ENCODE assay signal across 9 mouse cellular contexts in genomic region chr7:128236426-128236825, GRCm38 (mm10). TPM values are rescaled to one million over a fixed set of nuclear protein-coding genes. Genes with fewer than 3 reads are reported as not detected.
DNase-seq lines count a peak whose midpoint lies in the region; ATAC-seq and TF ChIP-seq lines count a peak whose summit lies in the region.
"Had no signal": no experiment of that assay in that cellular context is flagged by ENCODE, and none has a peak within 500 bp of the region (broad histone marks: within the 10 kb centered on the region; RNA-seq: fewer than 3 reads in every experiment).

No protein-coding gene starts in this region.

- DNase-seq in heart, adult 9 months (ENCODE audit: low spot score in 2 of 2) = no peak
- DNase-seq in forebrain, postnatal 0 days = no peak
- no peak for DNase-seq in midbrain, embryonic 11.5 days (ENCODE audit: low spot score, missing footprints)
- no peak for DNase-seq in embryo, embryonic 10.5 days (ENCODE audit: low spot score)
- DNase-seq in layer of hippocampus, adult 9-11 months = no peak
- no peak for DNase-seq in adrenal gland, postnatal 14 days

- H3K27me3 ChIP-seq in heart, embryonic 11.5 days (ENCODE audit: control insufficient read depth, insufficient read depth, low read length) = no peaks in the 10 kb centered on the region
- 0 out of 2 replicates have a peak, but pooled peaks cover 4% of the 10 kb centered on the region for H3K27me3 ChIP-seq in E14TG2a.4 (ENCODE audit: insufficient read depth, low read length)
- H3K27me3 ChIP-seq in forebrain, postnatal 0 days (ENCODE audit: insufficient read depth, low read length) = no peaks in the 10 kb centered on the region
- no peaks in the 10 kb centered on the region for H3K27me3 ChIP-seq in midbrain, embryonic 11.5 days (ENCODE audit: control insufficient read depth, insufficient read depth, low read length)

- H3K4me3 ChIP-seq in heart, embryonic 11.5 days (ENCODE audit: low read depth, low read length) = peak overlapping the region; percentile 76; the same call in 1 of the 2 replicates
- peak overlapping the region; percentile 95 for H3K4me3 ChIP-seq in E14TG2a.4 (replicated peaks; ENCODE audit: low read length)
- H3K4me3 ChIP-seq in forebrain, postnatal 0 days (ENCODE audit: low read depth, low read length) = no peak overlapping the region
- no peak overlapping the region for H3K4me3 ChIP-seq in midbrain, embryonic 11.5 days (ENCODE audit: low read depth, low read length)

- no peak for TF ChIP-seq CTCF in E14TG2a.4 (conservative IDR thresholded peaks at IDR 0.05; ENCODE audit: low read length)
- no peak for TF ChIP-seq CTCF in forebrain, postnatal 0 days (IDR thresholded peaks at IDR 0.05; ENCODE audit: low read depth)

- H3K4me1 ChIP-seq in heart, embryonic 11.5 days (ENCODE audit: control insufficient read depth, insufficient read depth, low read length) = peaks cover 10% of the 10 kb centered on the region
- peaks cover 32% of the 10 kb centered on the region for H3K4me1 ChIP-seq in E14TG2a.4 (replicated peaks; ENCODE audit: low read depth, low read length)
- no peaks in the 10 kb centered on the region; the same call in 1 of the 2 replicates for H3K4me1 ChIP-seq in forebrain, postnatal 0 days (ENCODE audit: insufficient read depth)
- 0 out of 2 replicates have a peak, but pooled peaks cover 3% of the 10 kb centered on the region for H3K4me1 ChIP-seq in midbrain, embryonic 11.5 days (ENCODE audit: control insufficient read depth, insufficient read depth, low read length)

- no peaks in the 10 kb centered on the region for H3K9me3 ChIP-seq in heart, embryonic 11.5 days (replicated peaks; ENCODE audit: control insufficient read depth, low read length)
- H3K9me3 ChIP-seq in E14TG2a.4 (ENCODE audit: low read length) = no peaks in the 10 kb centered on the region
- H3K9me3 ChIP-seq in forebrain, postnatal 0 days (ENCODE audit: low read length) = no peaks in the 10 kb centered on the region
- no peaks in the 10 kb centered on the region for H3K9me3 ChIP-seq in midbrain, embryonic 11.5 days (ENCODE audit: control insufficient read depth, low read length)

- H3K27ac ChIP-seq in heart, embryonic 11.5 days (ENCODE audit: low read depth, low read length) = peak overlapping the region; percentile 98; the same call in 1 of the 2 replicates
- H3K27ac ChIP-seq in forebrain, postnatal 0 days (ENCODE audit: low read depth, low read length) = peak overlapping the region; percentile 98
- no peak overlapping the region for H3K27ac ChIP-seq in midbrain, embryonic 11.5 days (ENCODE audit: low read depth, low read length)

- H3K4me2 ChIP-seq in heart, embryonic 11.5 days = no peak overlapping the region
- no peak overlapping the region for H3K4me2 ChIP-seq in forebrain, postnatal 0 days (ENCODE audit: low read depth)
- H3K4me2 ChIP-seq in midbrain, embryonic 11.5 days = 0 out of 2 replicates have a peak overlapping the region, but pooled peaks have one; percentile 89

- WGBS in heart, embryonic 11.5 days (ENCODE audit: insufficient replicate concordance) = 89% methylated on average over 13 of the region's 13 CpGs
- 94% methylated on average over 13 of the region's 13 CpGs for WGBS in forebrain, postnatal 0 days
- WGBS in midbrain, embryonic 11.5 days = 91% methylated on average over 13 of the region's 13 CpGs

- no peak for ATAC-seq in heart, embryonic 11.5 days (replicated peaks; ENCODE audit: insufficient number of reproducible peaks, low FRiP score, low TSS enrichment)
- ATAC-seq in forebrain, postnatal 0 days = no peak
- ATAC-seq in midbrain, embryonic 11.5 days (ENCODE audit: low FRiP score) = no peak

- no peak overlapping the region for H3K9ac ChIP-seq in heart, embryonic 11.5 days (ENCODE audit: low read depth, low read length)
- H3K9ac ChIP-seq in forebrain, postnatal 0 days = no peak overlapping the region
- H3K9ac ChIP-seq in midbrain, embryonic 11.5 days (ENCODE audit: low read length) = no peak overlapping the region

- peaks cover 8% of the 10 kb centered on the region for H3K36me3 ChIP-seq in heart, embryonic 11.5 days (ENCODE audit: control insufficient read depth, insufficient read depth, low read length)
- peaks cover 42% of the 10 kb centered on the region for H3K36me3 ChIP-seq in E14TG2a.4 (ENCODE audit: insufficient read depth, low read length)
- H3K36me3 ChIP-seq in forebrain, postnatal 0 days (ENCODE audit: insufficient read depth) = peaks cover 15% of the 10 kb centered on the region
- peaks cover 4% of the 10 kb centered on the region; the same call in 1 of the 2 replicates for H3K36me3 ChIP-seq in midbrain, embryonic 11.5 days (ENCODE audit: control insufficient read depth, insufficient read depth, low read length)

RNA-seq across cellular contexts. Expression of gene Armc5, which starts 0.7 kb away (rescaled TPM):
- polyA plus RNA-seq in heart, embryonic 11.5 days (2014; fragmentation: Nextera tagmentation; extraction: Ambion mirVana) = 7.7 and 8.7 TPM in 2 replicates
- 12.8 and 17.8 TPM in 2 replicates for total RNA-seq in forebrain, postnatal 0 days (2014; rRNA removed)
- polyA plus RNA-seq in forebrain, postnatal 0 days (2015; fragmentation: Nextera tagmentation; extraction: Ambion mirVana) = 13.4 and 15.4 TPM in 2 replicates
- 5.8 and 7.1 TPM in 2 replicates for polyA plus RNA-seq in midbrain, embryonic 11.5 days (2014; fragmentation: Nextera tagmentation; extraction: Ambion mirVana)
- total RNA-seq in adrenal gland, postnatal 14 days (2021) = 16.2 and 18.7 TPM in 2 replicates

RNA-seq across cellular contexts. Expression of gene 9130023H24Rik, which starts 1.4 kb away (rescaled TPM):
- 6.6 and 7.9 TPM in 2 replicates for polyA plus RNA-seq in heart, embryonic 11.5 days (2014; fragmentation: Nextera tagmentation; extraction: Ambion mirVana)
- 5.2 and 6.7 TPM in 2 replicates for total RNA-seq in forebrain, postnatal 0 days (2014; rRNA removed)
- 3.9 and 4.6 TPM in 2 replicates for polyA plus RNA-seq in forebrain, postnatal 0 days (2015; fragmentation: Nextera tagmentation; extraction: Ambion mirVana)
- polyA plus RNA-seq in midbrain, embryonic 11.5 days (2014; fragmentation: Nextera tagmentation; extraction: Ambion mirVana) = 13.7 and 14.2 TPM in 2 replicates
- 6.9 and 7.2 TPM in 2 replicates for total RNA-seq in adrenal gland, postnatal 14 days (2021)

RNA-seq across cellular contexts. Expression of gene Tgfb1i1, which starts 10.2 kb away (rescaled TPM):
- 168 and 172 TPM in 2 replicates for polyA plus RNA-seq in heart, embryonic 11.5 days (2014; fragmentation: Nextera tagmentation; extraction: Ambion mirVana)
- total RNA-seq in forebrain, postnatal 0 days (2014; rRNA removed) = 9.4 and 9.7 TPM in 2 replicates
- 18.5 and 22.1 TPM in 2 replicates for polyA plus RNA-seq in forebrain, postnatal 0 days (2015; fragmentation: Nextera tagmentation; extraction: Ambion mirVana)
- 32.2 and 34.3 TPM in 2 replicates for polyA plus RNA-seq in midbrain, embryonic 11.5 days (2014; fragmentation: Nextera tagmentation; extraction: Ambion mirVana)
- 30.0 and 32.3 TPM in 2 replicates for total RNA-seq in adrenal gland, postnatal 14 days (2021)

RNA-seq across cellular contexts. Expression of gene Slc5a2, which starts 29.0 kb away (rescaled TPM):
- 0.83 TPM in 1 of 2 replicates, not detected in the other for polyA plus RNA-seq in heart, embryonic 11.5 days (2014; fragmentation: Nextera tagmentation; extraction: Ambion mirVana)
- not detected in 2 replicates for total RNA-seq in forebrain, postnatal 0 days (2014; rRNA removed)
- 0.10 TPM in 1 of 2 replicates, not detected in the other for polyA plus RNA-seq in forebrain, postnatal 0 days (2015; fragmentation: Nextera tagmentation; extraction: Ambion mirVana)
- 0.16 TPM in 1 of 2 replicates, not detected in the other for polyA plus RNA-seq in midbrain, embryonic 11.5 days (2014; fragmentation: Nextera tagmentation; extraction: Ambion mirVana)
- total RNA-seq in adrenal gland, postnatal 14 days (2021) = not detected in 2 replicates
- total RNA-seq: left cerebral cortex, postnatal 25 days had no signal

RNA-seq across cellular contexts. Expression of gene Cox6a2, which starts 30.2 kb away (rescaled TPM):
- 543 and 571 TPM in 2 replicates for polyA plus RNA-seq in heart, embryonic 11.5 days (2014; fragmentation: Nextera tagmentation; extraction: Ambion mirVana)
- 1.4 and 5.0 TPM in 2 replicates for total RNA-seq in forebrain, postnatal 0 days (2014; rRNA removed)
- 4.5 TPM in 2 replicates for polyA plus RNA-seq in forebrain, postnatal 0 days (2015; fragmentation: Nextera tagmentation; extraction: Ambion mirVana)
- polyA plus RNA-seq in midbrain, embryonic 11.5 days (2014; fragmentation: Nextera tagmentation; extraction: Ambion mirVana) = not detected in 2 replicates
- total RNA-seq in adrenal gland, postnatal 14 days (2021) = not detected in 2 replicates

Comparison
In these comparisons a context has a peak if more than half of its experiments do, and no peak if none do; other contexts are left out.
1. H3K4me3 ChIP-seq: peak in heart, embryonic 11.5 days (single experiment) and E14TG2a.4 (single experiment); none in forebrain, postnatal 0 days (single experiment) and midbrain, embryonic 11.5 days (single experiment).